ENCODE assay signal across 8 mouse cellular contexts in the genomic region with DNA sequence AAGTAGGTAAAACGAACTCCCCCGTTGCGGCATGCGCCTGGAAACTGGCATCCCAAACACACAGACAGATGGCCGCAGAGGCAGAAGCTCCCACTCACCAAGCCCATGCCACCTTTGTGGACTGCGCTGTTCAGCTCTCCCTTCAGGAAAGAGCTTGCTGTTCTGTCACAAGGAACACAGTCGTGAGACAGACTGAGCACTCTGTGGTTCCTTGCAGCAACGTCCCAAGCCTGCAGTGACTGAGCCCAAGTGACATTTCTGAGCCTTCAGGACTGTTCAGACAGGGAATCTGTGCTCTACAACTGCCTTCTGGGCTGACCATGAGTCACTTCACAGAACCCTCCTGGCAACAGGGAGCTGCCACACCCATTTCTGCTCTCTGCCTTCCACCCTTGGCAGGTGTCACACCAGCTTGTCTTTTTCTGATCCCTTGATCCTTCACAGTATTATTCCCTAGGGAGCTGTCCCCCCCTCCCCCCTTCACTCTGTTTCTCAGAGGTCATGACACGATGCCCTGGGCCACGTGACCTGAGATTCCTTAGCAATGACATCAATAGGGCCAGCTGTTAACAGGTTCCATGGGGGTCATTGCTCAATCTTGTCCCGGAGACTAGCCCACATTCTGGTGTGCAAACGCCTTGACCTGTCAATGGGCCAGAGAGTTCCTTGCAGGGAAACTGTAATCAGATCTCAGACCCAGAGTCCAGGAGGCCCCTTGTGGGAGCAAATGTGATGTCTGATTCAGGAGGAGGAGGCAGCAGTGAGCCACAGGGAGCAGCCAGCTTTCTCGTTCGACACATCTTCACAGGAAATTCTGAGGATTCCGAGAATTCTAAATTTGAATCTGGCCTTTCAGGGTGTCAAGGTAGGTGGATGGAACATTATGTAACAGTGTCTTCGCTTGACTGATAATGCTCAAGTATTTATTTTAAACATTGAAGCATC. TPM values are rescaled to one million over a fixed set of nuclear protein-coding genes. Genes with fewer than 3 reads are reported as not detected.
DNase-seq lines count a peak whose midpoint lies in the region.

No protein-coding gene starts in this region.

- DNase-seq in kidney, adult 18-20 months, result peak; percentile 45
- no peak for DNase-seq in kidney, adult 9 months
- peak; percentile 85 for DNase-seq in MN1 (ENCODE audit: low spot score)
- DNase-seq in cerebellum, postnatal 10 days, result peak; percentile 74 to 75
- peak; percentile 74 to 82 for DNase-seq in heart, adult 9 months (ENCODE audit: low spot score in 2 of 2)
- DNase-seq in layer of hippocampus, adult 8-10 months (ENCODE audit: low spot score in 2 of 2), result peak; percentile 77 to 82
- peak; percentile 98 for DNase-seq in skeletal muscle tissue, adult 2 months (ENCODE audit: low read depth, low spot score)
- no peak for DNase-seq in c-Kit-positive CD71-positive TER-119-positive erythroid progenitor cells, embryonic 14.5 days (ENCODE audit: low spot score)

RNA-seq across cellular contexts. Expression of a gene that starts 39.9 kb away (rescaled TPM):
- 10 to 100 TPM; 31.7 to 40.5 (median 35.8) TPM for total RNA-seq in layer of hippocampus, adult 8-10 months (2022)

RNA-seq across cellular contexts. Expression of a gene that starts 44.0 kb away (rescaled TPM):
- 100 to 1,000 TPM; 109 to 143 (median 128) TPM for total RNA-seq in layer of hippocampus, adult 8-10 months (2022)

RNA-seq across cellular contexts. Expression of a gene that starts 50.0 kb away (rescaled TPM):
- 1 to 10 TPM in 2 of 4 experiments, under 1 TPM in 2; 0.78 to 1.5 (median 1.0) TPM for total RNA-seq in layer of hippocampus, adult 8-10 months (2022)

Comparison
In these comparisons a context has a peak if more than half of its experiments do, and no peak if none do; other contexts are left out.
1. DNase-seq: peak in kidney, adult 18-20 months (single experiment), MN1 (single experiment), cerebellum, postnatal 10 days (2 of 2), heart, adult 9 months (2 of 2), layer of hippocampus, adult 8-10 months (2 of 2) and skeletal muscle tissue, adult 2 months (single experiment); none in kidney, adult 9 months (single experiment) and c-Kit-positive CD71-positive TER-119-positive erythroid progenitor cells, embryonic 14.5 days (single experiment).